Mouse (Mus musculus) ES-E14 (cell line): ENCODE data around the gene Epb41. TPM values are rescaled to one million over a fixed set of nuclear protein-coding genes. Genes with fewer than 3 reads are reported as not detected.
A peak's percentile ranks its signal among the peaks of the same experiment; 100 is the strongest.

ENCODE experiments used
- DNase-seq: peaks from one replicate; pipeline ENCODE4 v3.0.0-alpha.2; 2013; ENCODE audit warnings: low read depth, low spot score
- H3K27ac ChIP-seq: 2 replicates; pipeline ENCODE4 v1.5.1; 2012; ENCODE audit warnings: low read depth, mild to moderate bottlenecking, low read length, moderate library complexity, mixed read lengths; ENCODE audit not compliant: poor library complexity, insufficient read depth, severe bottlenecking
- H3K36me3 ChIP-seq: 2 replicates; pipeline ENCODE4 v1.6.1; 2012; ENCODE audit warnings: mild to moderate bottlenecking, low read length, moderate library complexity, mixed read lengths; ENCODE audit not compliant: control insufficient read depth, poor library complexity, insufficient read depth, severe bottlenecking
- H3K4me1 ChIP-seq, 2 experiments: fragments of 150-350 bp in 1 of 2; sonication (generic) in 1 of 2; 2 replicates each; pipeline ENCODE4 v1.6.1; 2012; ENCODE audit warnings: low read length in 2 of 2, mild to moderate bottlenecking in 1 of 2, mixed read lengths in 1 of 2; ENCODE audit not compliant: control insufficient read depth in 2 of 2, insufficient read depth in 2 of 2, poor library complexity in 1 of 2
- H3K4me3 ChIP-seq, 2 experiments: fragments of 150-350 bp in 1 of 2; sonication (generic) in 1 of 2; 2 replicates each; pipeline ENCODE4 v1.5.1; 2012; ENCODE audit warnings: low read length in 2 of 2, low read depth in 1 of 2, mild to moderate bottlenecking in 1 of 2, mixed read lengths in 1 of 2; ENCODE audit not compliant: insufficient read depth in 1 of 2, poor library complexity in 1 of 2, severe bottlenecking in 1 of 2
- H3K9ac ChIP-seq: 2 replicates; pipeline ENCODE4 v1.6.1; 2012; ENCODE audit warnings: low read depth, mild to moderate bottlenecking, low read length, mixed read lengths; ENCODE audit not compliant: poor library complexity, insufficient read depth, severe bottlenecking
- H3K9me3 ChIP-seq: fragments of 150-350 bp; sonication (generic); 2 replicates; pipeline ENCODE4 v1.6.1; 2012; ENCODE audit warnings: low read depth, mild to moderate bottlenecking, low read length; ENCODE audit not compliant: control insufficient read depth, insufficient read depth
- CHD2 ChIP-seq: IDR thresholded peaks from 2 replicates; pipeline ENCODE4 v1.6.1; 2014; ENCODE audit warnings: mild to moderate bottlenecking, low read depth, low read length, inconsistent platforms
- HCFC1 ChIP-seq: IDR thresholded peaks from 2 replicates; pipeline ENCODE4 v1.6.1; 2012; ENCODE audit warnings: low read length, inconsistent platforms, borderline replicate concordance; ENCODE audit not compliant: insufficient read depth
- MAFK ChIP-seq: IDR thresholded peaks from 2 replicates; pipeline ENCODE4 v1.6.1; 2014; ENCODE audit warnings: mild to moderate bottlenecking, low read depth, low read length, inconsistent platforms; ENCODE audit not compliant: insufficient read depth
- ZC3H11A ChIP-seq: IDR thresholded peaks from 2 replicates; pipeline ENCODE4 v1.6.1; 2012; ENCODE audit warnings: low read depth, mild to moderate bottlenecking, inconsistent platforms, low read length, borderline replicate concordance
- ZNF384 ChIP-seq: IDR thresholded peaks from 2 replicates; pipeline ENCODE4 v1.6.1; 2012; ENCODE audit warnings: low read depth, low read length, inconsistent platforms
- in situ Hi-C, 2 experiments: fragments of 600-800 bp; cut with MboI; formaldehyde crosslinking; loops; one replicate each; pipeline ENCODE4 v1.15.1; 2025; ENCODE audit warnings: low sequenced_read_pairs in 2 of 2, inconsistent platforms in 1 of 2; ENCODE audit not compliant: unreplicated experiment in 2 of 2
- total RNA-seq: library from RNA; depleted of rRNA; stranded (reverse); fragments of 300-350 nt; gene quantifications from 2 replicates; pipeline ENCODE4 v1.2.3, GENCODE M21; 2012

Epb41 gene
- total RNA-seq, 1 experiment = 16.3 TPM

DNA sequence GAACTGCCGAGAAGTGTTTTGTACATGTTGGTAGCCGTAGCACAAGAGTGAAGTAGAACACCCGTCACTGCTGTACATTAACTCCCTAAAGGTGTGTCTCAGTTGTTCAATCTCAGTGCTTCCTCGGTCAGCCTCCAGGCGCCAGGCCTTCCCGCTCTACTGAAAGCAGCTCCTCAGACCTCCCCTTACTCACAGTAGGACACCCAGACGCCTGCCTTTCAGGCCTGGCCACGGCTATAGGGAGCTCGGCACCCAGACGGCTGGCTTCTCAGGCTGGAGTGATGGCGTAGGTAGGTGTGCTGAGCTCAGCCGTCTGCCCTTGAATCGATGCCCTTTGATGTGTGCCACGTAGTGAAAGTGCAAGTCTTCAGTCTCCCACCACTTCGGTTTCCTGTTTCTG lies 174.0 kb downstream of the Epb41 start:
- Histone ChIP-seq H3K27ac (peak overlapping the region; percentile 16; the same call in 1 of the 2 replicates), H3K4me1 (peaks cover 0 to 4% of the 10 kb centered on the region in 2 experiments; a peak in 1 of 4 replicates), H3K9me3 (no peaks in the 10 kb centered on the region), H3K36me3 (peaks cover 46% of the 10 kb centered on the region), H3K9ac (peak overlapping the region; percentile 63; the same call in 1 of the 2 replicates), H3K4me3 (peak overlapping the region; percentile 45 to 50; a peak in 3 of 4 replicates)
- no peak for DNase-seq
- no peak for TF ChIP-seq CHD2
- no peak for TF ChIP-seq MAFK
- TF ChIP-seq ZNF384 = no peak
- TF ChIP-seq HCFC1 = no peak
- no peak for TF ChIP-seq ZC3H11A
- in situ Hi-C loops = no loop called here

DNA sequence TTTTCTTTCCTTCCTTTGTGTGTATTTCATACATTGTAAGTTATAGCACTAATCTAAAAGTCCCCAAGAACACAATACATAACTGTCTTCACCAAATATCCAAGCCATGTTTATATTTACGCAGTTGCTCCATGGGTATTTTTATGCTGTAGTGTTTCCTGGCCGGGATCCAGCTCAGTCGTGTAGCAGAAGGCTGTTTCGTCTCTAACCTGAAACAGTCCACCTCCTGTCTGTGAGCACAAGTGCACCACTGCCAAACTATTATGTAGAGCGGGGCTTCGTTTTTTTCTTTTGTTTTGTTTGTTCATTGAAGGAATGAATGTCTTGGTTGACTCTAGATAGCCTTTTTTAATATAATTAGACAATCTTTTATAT lies 176.0 kb downstream of the Epb41 start:
- TF ChIP-seq ZNF384 (no peak), ZC3H11A (no peak), HCFC1 (no peak), CHD2 (no peak), MAFK (no peak)

DNA sequence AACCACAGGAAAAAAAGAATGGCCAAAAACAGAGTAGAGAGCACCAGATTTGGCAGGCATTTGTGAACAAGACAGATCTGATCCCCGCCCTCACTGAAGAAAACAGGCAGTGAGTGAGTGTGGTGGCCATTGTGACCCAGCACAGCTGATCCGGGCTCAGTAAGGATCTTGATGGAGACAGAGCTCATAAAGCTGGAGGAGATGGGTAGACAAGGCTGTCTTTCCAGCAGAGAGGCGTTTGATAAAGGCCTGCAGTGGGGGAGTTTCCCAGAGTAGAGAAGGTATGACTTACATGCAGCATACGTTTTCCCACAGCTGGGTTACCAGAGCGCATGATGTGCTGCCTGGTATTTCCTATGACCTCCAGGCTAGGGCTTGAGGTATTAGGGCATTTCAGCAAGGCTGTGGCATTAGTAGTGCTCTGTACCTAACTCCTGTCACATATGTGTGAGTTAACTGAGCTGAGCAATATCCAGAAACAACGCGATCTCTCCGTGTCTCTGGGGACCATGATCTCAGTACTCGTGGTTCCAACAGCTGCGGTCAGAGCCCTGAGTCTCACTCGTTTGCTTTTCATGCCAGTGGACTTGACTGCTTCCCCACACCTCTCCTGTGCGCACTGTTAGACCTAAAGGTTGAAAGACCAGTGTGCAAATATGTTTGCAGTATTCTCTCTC lies 176.5 kb downstream of the Epb41 start:
- Histone ChIP-seq H3K36me3 (peaks cover 59% of the 10 kb centered on the region), H3K9ac (no peak overlapping the region), H3K9me3 (no peaks in the 10 kb centered on the region), H3K4me3 (no peak overlapping the region), H3K4me1 (peaks cover 0 to 4% of the 10 kb centered on the region in 2 experiments; a peak in 1 of 4 replicates), H3K27ac (no peak overlapping the region)
- no peak for TF ChIP-seq MAFK
- no peak for DNase-seq
- in situ Hi-C loops = no loop called here

More for the DNA sequence above, 176.0 kb downstream of the Epb41 start:
- no peak overlapping the region for H3K27ac ChIP-seq
- no peaks in the 10 kb centered on the region for H3K9me3 ChIP-seq
- no peak overlapping the region for H3K4me3 ChIP-seq
- no peak overlapping the region for H3K9ac ChIP-seq
- in situ Hi-C loops = no loop called here
- peaks cover 54% of the 10 kb centered on the region for H3K36me3 ChIP-seq
- DNase-seq = no peak
- peaks cover 0 to 4% of the 10 kb centered on the region in 2 experiments; a peak in 1 of 4 replicates for H3K4me1 ChIP-seq

DNA sequence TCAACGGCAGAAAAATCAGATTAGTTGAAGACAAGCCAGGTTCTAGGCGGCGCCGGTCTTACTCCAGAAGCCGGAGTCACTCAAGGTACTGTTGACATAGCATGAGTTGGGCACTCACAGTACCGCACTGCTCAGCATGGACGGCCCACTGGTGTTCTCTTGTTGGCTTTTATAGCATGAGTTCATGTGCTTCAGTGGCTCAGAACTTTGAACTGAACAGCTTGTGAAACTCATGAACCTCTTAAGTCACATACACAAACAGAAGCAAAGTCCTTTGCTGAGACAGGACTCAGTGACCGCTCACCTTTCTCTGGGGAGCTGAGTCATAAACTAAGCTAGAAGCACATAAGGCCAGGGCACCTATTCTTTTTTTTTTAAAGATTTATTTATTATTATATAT lies 177.3 kb downstream of the Epb41 start:
- no peak overlapping the region for H3K4me3 ChIP-seq
- H3K9ac ChIP-seq = no peak overlapping the region
- H3K9me3 ChIP-seq = no peaks in the 10 kb centered on the region
- in situ Hi-C loops = no loop called here
- no peak for DNase-seq
- H3K36me3 ChIP-seq = peaks cover 66% of the 10 kb centered on the region
- TF ChIP-seq MAFK = no peak
- no peak for TF ChIP-seq HCFC1
- TF ChIP-seq CHD2 = no peak
- TF ChIP-seq ZC3H11A = no peak
- TF ChIP-seq ZNF384 = no peak
- no peak overlapping the region for H3K27ac ChIP-seq
- H3K4me1 ChIP-seq = peaks cover 0 to 4% of the 10 kb centered on the region in 2 experiments; a peak in 1 of 4 replicates

DNA sequence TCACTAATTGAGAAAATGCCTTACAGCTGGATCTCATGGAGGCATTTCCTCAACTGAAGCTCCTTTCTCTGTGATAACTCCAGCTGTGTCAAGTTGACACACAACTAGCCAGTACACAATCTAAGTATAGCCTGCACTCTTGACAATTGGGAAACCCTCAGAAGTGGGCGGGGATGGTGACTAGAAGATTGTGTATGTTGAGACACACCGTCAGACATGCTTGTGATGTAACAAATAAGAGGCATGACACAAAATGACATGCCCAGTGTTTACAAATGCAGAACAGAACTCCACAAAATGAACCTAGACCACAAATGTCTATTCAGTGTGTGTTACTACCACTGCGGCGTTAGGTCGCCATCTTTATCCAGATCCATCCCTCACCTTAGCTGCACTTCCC lies 178.0 kb downstream of the Epb41 start:
- no peak for DNase-seq
- TF ChIP-seq MAFK (no peak), ZC3H11A (no peak), ZNF384 (no peak), CHD2 (no peak), HCFC1 (no peak)
- Histone ChIP-seq H3K4me1 (peaks cover 0 to 4% of the 10 kb centered on the region in 2 experiments; a peak in 1 of 4 replicates), H3K27ac (no peak overlapping the region), H3K4me3 (no peak overlapping the region), H3K9me3 (no peaks in the 10 kb centered on the region), H3K9ac (no peak overlapping the region), H3K36me3 (peaks cover 69% of the 10 kb centered on the region)
- in situ Hi-C loops = no loop called here
